Mouse (Mus musculus): ENCODE measurements around the gene Ppp2r3c.
"Not testable (repeated sequence)": the region's sequence is repeated elsewhere in the genome, so short reads cannot be mapped to it uniquely, and the experiment has no call there.

The Ppp2r3c gene

GRCm38 (mm10) chr12:55277583-55277982 is 25.2 kb downstream of the Ppp2r3c start:
- in situ Hi-C loops (cut with MboI, MseI): loop anchor here (5.0 kb wide), 1 partner anchor 65 kb away; no protein-coding TSS in a partner anchor

- in situ Hi-C loops (cut with MboI, MseI): loop anchor here in 1 of 2 experiments (5.0 kb wide), 1 partner anchor 140 kb away; no protein-coding TSS in a partner anchor
These were observed 30.6 kb downstream of the Ppp2r3c start for GRCm38 (mm10) chr12:55272243-55272642.

- in situ Hi-C loops (cut with MboI, MseI): not testable (repeated sequence)
These were observed 39.4 kb downstream of the Ppp2r3c start for GRCm38 (mm10) chr12:55263385-55263784.

GRCm38 (mm10) chr12:55261950-55262349 is 40.8 kb downstream of the Ppp2r3c start:
- in situ Hi-C loops (cut with MboI, MseI): not testable (repeated sequence)

GRCm38 (mm10) chr12:55242243-55242642 is 60.6 kb downstream of the Ppp2r3c start:
- in situ Hi-C loops (cut with MboI, MseI): not testable (repeated sequence)

- in situ Hi-C loops (cut with MboI, MseI): loop anchor here (5.0 kb wide), 1 partner anchor 73 kb away; the partner anchor contains the start of gene Srp54b (in 2 of the 2)
These were observed 72.3 kb downstream of the Ppp2r3c start for GRCm38 (mm10) chr12:55230520-55230861.

GRCm38 (mm10) chr12:55229626-55230519 is 72.9 kb downstream of the Ppp2r3c start, which contains the start of gene Srp54c:
Gene Srp54c (plus strand): TSS chr12:55230168.
- in situ Hi-C loops (cut with MboI, MseI): loop anchor here (5.0 kb wide), 1 partner anchor 73 kb away; the partner anchor contains the start of gene Srp54b (in 2 of the 2)
